Mouse (Mus musculus) ES-Bruce4 (cell line): ENCODE measurements around the gene Prdm13. TPM values are rescaled to one million over a fixed set of nuclear protein-coding genes. Genes with fewer than 3 reads are reported as not detected.
A peak's percentile ranks its signal among the peaks of the same experiment; 100 is the strongest.

Source experiments
- H3K27ac ChIP-seq: 2 replicates; pipeline ENCODE4 v1.5.1; 2012; ENCODE audit warnings: low read length, inconsistent platforms; ENCODE audit not compliant: insufficient read depth
- H3K27me3 ChIP-seq: 2 replicates; pipeline ENCODE4 v1.6.1; 2012; ENCODE audit warnings: mild to moderate bottlenecking, low read length, inconsistent platforms; ENCODE audit not compliant: control insufficient read depth, poor library complexity, insufficient read depth, severe bottlenecking
- H3K36me3 ChIP-seq: 2 replicates; pipeline ENCODE4 v1.6.1; 2012; ENCODE audit warnings: inconsistent platforms, mild to moderate bottlenecking, low read length, moderate library complexity; ENCODE audit not compliant: control insufficient read depth, poor library complexity, insufficient read depth, severe bottlenecking
- H3K4me1 ChIP-seq: one replicate; pipeline ENCODE4 v1.8.1; 2011; ENCODE audit warnings: low read length; ENCODE audit not compliant: control insufficient read depth, insufficient read depth
- H3K4me3 ChIP-seq: 2 replicates; pipeline ENCODE4 v1.5.1; 2011; ENCODE audit warnings: low read depth, mild to moderate bottlenecking, low read length
- H3K9ac ChIP-seq: 2 replicates; pipeline ENCODE4 v1.6.1; 2012; ENCODE audit warnings: low read depth, mild to moderate bottlenecking, inconsistent platforms; ENCODE audit not compliant: poor library complexity, severe bottlenecking
- H3K9me3 ChIP-seq: replicated peaks from 2 replicates; pipeline ENCODE4 v1.6.1; 2012; ENCODE audit warnings: mild to moderate bottlenecking, low read length, inconsistent platforms; ENCODE audit not compliant: control insufficient read depth, poor library complexity, insufficient read depth, severe bottlenecking
- CTCF ChIP-seq: IDR thresholded peaks from one replicate; pipeline ENCODE4 v1.8.1; 2011; ENCODE audit warnings: low read depth, low read length
- EP300 ChIP-seq: IDR thresholded peaks from 2 replicates; pipeline ENCODE4 v1.6.1; 2011; ENCODE audit warnings: low read depth, low read length; ENCODE audit not compliant: insufficient read depth
- POLR2A ChIP-seq: IDR thresholded peaks from one replicate; pipeline ENCODE4 v1.8.1; 2011; ENCODE audit warnings: low read length; ENCODE audit not compliant: insufficient read depth
- polyA plus RNA-seq: library from polyadenylated mRNA; stranded (reverse); fragments of >200 nt; gene quantifications from 2 replicates; pipeline ENCODE4 v1.2.4, GENCODE M21; 2011; ENCODE audit warnings: low read depth; ENCODE audit not compliant: missing spikeins, insufficient read depth, insufficient read length

Gene Prdm13
- polyA plus RNA-seq, 1 experiment = not detected

DNA sequence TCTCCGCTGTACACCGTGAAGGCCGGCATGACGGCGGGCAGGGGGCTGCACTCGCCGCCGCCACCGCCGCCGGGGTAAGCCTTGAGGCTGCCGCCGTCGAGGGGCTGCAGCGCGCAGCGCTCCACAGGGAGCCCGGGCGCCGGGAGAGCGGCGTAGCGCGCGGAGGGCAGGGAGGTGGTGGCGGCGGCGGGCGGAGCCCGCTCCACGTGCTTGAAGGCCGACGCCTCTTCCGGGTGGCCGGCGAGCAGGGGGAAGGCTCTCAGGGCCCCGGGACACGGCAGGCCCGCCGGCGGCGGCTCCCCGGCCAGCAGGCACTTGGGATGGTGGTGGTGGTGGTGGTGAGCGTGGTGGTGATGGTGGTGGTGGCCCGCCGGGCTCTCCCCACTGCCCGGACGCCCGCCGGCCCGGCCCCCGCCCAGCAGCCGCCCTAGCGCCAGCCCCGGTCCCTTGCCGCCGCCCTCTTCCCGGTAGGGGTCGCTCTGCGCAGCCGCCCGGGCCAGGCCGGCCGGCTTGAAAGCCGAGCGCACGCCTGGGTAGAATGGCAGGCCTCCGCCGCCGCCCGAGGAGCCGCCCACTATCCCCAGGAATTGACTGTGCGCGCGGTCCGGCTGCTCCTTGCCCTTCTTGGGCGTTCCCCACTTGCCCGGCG, 6.7 kb downstream of the Prdm13 start:
- no peaks in the 10 kb centered on the region for H3K36me3 ChIP-seq
- H3K9me3 ChIP-seq = no peaks in the 10 kb centered on the region
- no peak overlapping the region for H3K27ac ChIP-seq
- peaks cover 1% of the 10 kb centered on the region for H3K27me3 ChIP-seq
- no peaks in the 10 kb centered on the region for H3K4me1 ChIP-seq
- TF ChIP-seq POLR2A = no peak
- peak; percentile 26 for TF ChIP-seq CTCF
- peak overlapping the region; percentile 75 for H3K9ac ChIP-seq
- peak overlapping the region; percentile 75 for H3K4me3 ChIP-seq

DNA sequence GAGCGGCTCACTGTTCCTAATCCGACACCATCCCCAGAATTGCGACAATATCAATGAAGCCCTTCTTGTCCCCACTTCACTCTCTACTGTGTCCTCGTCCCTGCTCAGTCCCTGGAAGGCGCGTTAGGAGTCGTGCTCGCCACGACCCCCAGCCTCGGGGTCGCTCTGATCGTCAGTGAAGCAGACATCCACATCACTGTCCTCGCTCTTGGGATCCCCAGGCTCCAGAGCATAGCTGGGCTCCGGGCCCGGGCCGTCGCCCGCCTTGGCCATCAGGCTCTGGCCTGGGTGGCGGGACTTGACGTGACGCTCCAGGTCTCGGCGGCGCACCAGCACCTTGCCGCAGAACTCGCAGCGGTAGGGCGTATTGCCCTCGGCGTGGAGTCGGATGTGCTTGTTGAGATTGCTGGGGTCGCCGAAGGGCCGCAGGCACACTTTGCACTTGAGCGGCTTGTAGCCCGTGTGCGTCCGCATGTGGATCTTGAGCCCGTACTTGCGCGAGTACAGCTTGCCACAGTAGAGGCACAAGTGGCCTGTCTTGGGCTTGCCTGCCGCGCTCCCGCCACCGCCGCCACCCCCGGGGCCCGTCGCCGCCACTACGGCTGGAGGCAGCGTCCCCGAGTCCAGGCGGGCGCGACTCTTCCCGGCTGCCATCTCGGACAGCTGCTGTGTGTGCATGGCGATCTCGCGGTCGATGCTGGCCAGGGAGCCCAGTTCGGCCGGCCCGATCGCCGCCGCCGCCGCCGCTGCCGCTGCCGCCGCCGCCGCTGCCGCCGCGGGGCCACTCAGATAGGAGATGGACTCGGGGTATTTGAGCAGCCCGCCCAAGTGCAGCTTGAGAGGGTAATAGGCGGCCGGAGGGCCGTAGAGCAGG, 7.4 kb downstream of the Prdm13 start:
- no peak overlapping the region for H3K27ac ChIP-seq

DNA sequence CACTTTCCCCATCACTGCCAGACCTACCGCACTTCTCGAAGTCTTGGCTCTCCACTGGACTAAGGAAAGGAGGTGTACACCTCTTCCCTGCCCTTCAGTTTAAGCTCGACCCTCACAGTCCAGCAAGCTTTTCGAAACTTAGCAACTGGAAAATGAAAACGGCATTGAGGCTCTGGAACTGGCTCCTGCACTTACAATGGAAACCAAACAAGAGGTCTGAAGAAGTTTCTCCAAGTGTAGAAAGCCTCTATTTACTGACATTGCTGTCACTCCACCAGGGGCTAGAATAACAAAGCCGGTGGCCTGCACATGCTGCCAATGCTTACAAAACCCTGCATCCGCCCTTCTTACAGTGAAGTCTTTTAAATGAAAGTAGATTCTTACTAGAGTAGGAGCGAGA, 11.1 kb downstream of the Prdm13 start:
- Histone ChIP-seq H3K27me3 (peaks cover 4% of the 10 kb centered on the region), H3K36me3 (no peaks in the 10 kb centered on the region), H3K4me3 (no peak overlapping the region), H3K27ac (no peak overlapping the region), H3K9ac (no peak overlapping the region), H3K4me1 (no peaks in the 10 kb centered on the region), H3K9me3 (no peaks in the 10 kb centered on the region)
- TF ChIP-seq EP300 (no peak), POLR2A (no peak), CTCF (no peak)

More for the DNA sequence above, 7.4 kb downstream of the Prdm13 start:
- no peaks in the 10 kb centered on the region for H3K9me3 ChIP-seq
- peaks cover 1% of the 10 kb centered on the region for H3K27me3 ChIP-seq
- peak overlapping the region; percentile 75 for H3K4me3 ChIP-seq
- no peaks in the 10 kb centered on the region for H3K36me3 ChIP-seq
- no peaks in the 10 kb centered on the region for H3K4me1 ChIP-seq
- peak overlapping the region; percentile 75 for H3K9ac ChIP-seq
- TF ChIP-seq POLR2A (no peak), CTCF (no peak), EP300 (no peak)

- peaks cover 4% of the 10 kb centered on the region for H3K27me3 ChIP-seq
Measured at GRCm38 (mm10) chr4:21674042-21674441, 11.7 kb downstream of the Prdm13 start.

DNA sequence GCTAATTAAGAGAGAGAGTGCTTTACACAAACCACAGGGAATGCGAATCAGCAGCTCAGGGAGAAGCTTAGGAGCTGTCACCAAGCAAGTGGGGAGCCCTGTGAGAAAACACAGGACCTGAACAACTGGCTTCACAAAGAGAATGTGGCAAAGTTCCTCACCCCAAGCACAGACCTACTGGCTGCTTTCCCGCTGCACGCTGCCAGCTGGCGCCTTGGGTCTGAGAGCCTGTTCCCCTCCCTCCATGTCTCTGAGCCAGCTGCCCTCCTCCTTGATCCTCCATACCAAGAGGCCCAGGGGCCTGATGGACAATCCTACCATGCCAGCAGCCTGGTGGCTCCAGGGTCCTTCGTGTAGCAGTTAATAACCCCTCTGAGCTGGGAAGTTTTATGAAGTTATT, 19.8 kb downstream of the Prdm13 start:
- Histone ChIP-seq H3K9me3 (no peaks in the 10 kb centered on the region), H3K4me3 (no peak overlapping the region), H3K27me3 (no peaks in the 10 kb centered on the region), H3K36me3 (no peaks in the 10 kb centered on the region), H3K4me1 (no peaks in the 10 kb centered on the region), H3K27ac (no peak overlapping the region), H3K9ac (no peak overlapping the region)
- TF ChIP-seq CTCF (no peak), EP300 (no peak), POLR2A (no peak)

More at GRCm38 (mm10) chr4:21674042-21674441, 11.7 kb downstream of the Prdm13 start:
- Histone ChIP-seq H3K9ac (no peak overlapping the region), H3K9me3 (no peaks in the 10 kb centered on the region), H3K4me3 (no peak overlapping the region), H3K27ac (no peak overlapping the region), H3K36me3 (no peaks in the 10 kb centered on the region), H3K4me1 (no peaks in the 10 kb centered on the region)
- TF ChIP-seq CTCF (no peak), POLR2A (no peak)

- H3K9ac ChIP-seq = no peak overlapping the region
- no peaks in the 10 kb centered on the region for H3K9me3 ChIP-seq
- H3K4me1 ChIP-seq = no peaks in the 10 kb centered on the region
- TF ChIP-seq EP300 (no peak), POLR2A (no peak), CTCF (no peak)
- H3K27ac ChIP-seq = no peak overlapping the region
- H3K27me3 ChIP-seq = no peaks in the 10 kb centered on the region
- H3K36me3 ChIP-seq = no peaks in the 10 kb centered on the region
- no peak overlapping the region for H3K4me3 ChIP-seq
Measured at GRCm38 (mm10) chr4:21658184-21658583, 27.6 kb downstream of the Prdm13 start.
